Mouse (Mus musculus) heart, embryonic 10.5 days (tissue): ENCODE data around the gene Tcf7l2. TPM values are rescaled to one million over a fixed set of nuclear protein-coding genes. Genes with fewer than 3 reads are reported as not detected.

Experiments used
- DNase-seq: peaks from one replicate; pipeline ENCODE4 v3.0.0-alpha.2; 2017; ENCODE audit warnings: low spot score
- H3K27ac ChIP-seq: fragments of 300-500 bp; sonication (generic); 2 replicates; pipeline ENCODE4 v1.5.1; 2016; ENCODE audit warnings: mild to moderate bottlenecking
- H3K27me3 ChIP-seq: fragments of 300-500 bp; sonication (generic); 2 replicates; pipeline ENCODE4 v1.6.1; 2016; ENCODE audit warnings: mild to moderate bottlenecking; ENCODE audit not compliant: poor library complexity, insufficient read depth, severe bottlenecking
- H3K36me3 ChIP-seq: fragments of 300-500 bp; sonication (generic); 2 replicates; pipeline ENCODE4 v1.6.1; 2016; ENCODE audit warnings: mild to moderate bottlenecking, moderate library complexity
- H3K4me1 ChIP-seq: fragments of 300-500 bp; sonication (generic); 2 replicates; pipeline ENCODE4 v1.6.1; 2016; ENCODE audit warnings: mild to moderate bottlenecking
- H3K4me3 ChIP-seq: fragments of 300-500 bp; sonication (generic); 2 replicates; pipeline ENCODE4 v1.5.1; 2016; ENCODE audit warnings: mild to moderate bottlenecking, moderate library complexity
- H3K9me3 ChIP-seq: fragments of 300-500 bp; sonication (generic); 2 replicates; pipeline ENCODE4 v1.6.1; 2016; ENCODE audit warnings: mild to moderate bottlenecking, moderate library complexity
- WGBS: fragments of 180-500 bp; shearing (Covaris S2); methylation state at CpG from one replicate; pipeline ENCODE4 v1.1.7; 2016; 5-methylcytosine and 5-hydroxymethylcytosine counted together
- polyA plus RNA-seq: library from polyadenylated mRNA; unstranded; fragments of >200 nt; fragmentation: Nextera tagmentation; extraction: Ambion mirVana; gene quantifications from 2 replicates; pipeline ENCODE4 v1.2.1, GENCODE M21; 2016

Tcf7l2 gene
- polyA plus RNA-seq, 1 experiment from 2014 or later = 61.8 TPM

DNA sequence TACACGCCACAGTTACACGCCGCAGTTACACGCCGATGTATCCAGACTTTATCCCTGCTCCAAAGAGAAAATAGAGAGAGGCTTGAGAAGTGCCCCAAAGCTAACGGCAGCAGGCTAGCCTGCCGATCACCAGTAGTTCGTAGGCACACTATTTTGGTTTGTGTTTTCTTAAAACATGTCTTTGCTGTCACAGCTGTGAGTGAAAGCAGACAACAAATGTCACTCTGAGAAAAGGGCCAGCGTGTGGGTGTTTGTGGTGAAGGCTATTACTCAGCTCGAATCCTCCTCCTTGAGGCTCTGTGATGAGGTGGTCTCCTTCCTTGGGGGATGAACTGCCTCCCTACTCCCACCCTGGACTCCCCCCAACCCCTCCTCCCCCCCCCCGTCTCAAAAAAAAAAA, 26.6 kb downstream of the Tcf7l2 start:
- Histone ChIP-seq H3K36me3 (no peaks in the 10 kb centered on the region; the same call in 1 of the 2 replicates), H3K4me3 (peak overlapping the region; percentile 12; the same call in 1 of the 2 replicates), H3K27me3 (no peaks in the 10 kb centered on the region), H3K4me1 (peaks cover 62% of the 10 kb centered on the region), H3K9me3 (no peaks in the 10 kb centered on the region), H3K27ac (0 out of 2 replicates have a peak overlapping the region, but pooled peaks have one; percentile 52)
- DNase-seq = no peak
- 37% methylated on average over 11 of the region's 11 CpGs for WGBS

DNA sequence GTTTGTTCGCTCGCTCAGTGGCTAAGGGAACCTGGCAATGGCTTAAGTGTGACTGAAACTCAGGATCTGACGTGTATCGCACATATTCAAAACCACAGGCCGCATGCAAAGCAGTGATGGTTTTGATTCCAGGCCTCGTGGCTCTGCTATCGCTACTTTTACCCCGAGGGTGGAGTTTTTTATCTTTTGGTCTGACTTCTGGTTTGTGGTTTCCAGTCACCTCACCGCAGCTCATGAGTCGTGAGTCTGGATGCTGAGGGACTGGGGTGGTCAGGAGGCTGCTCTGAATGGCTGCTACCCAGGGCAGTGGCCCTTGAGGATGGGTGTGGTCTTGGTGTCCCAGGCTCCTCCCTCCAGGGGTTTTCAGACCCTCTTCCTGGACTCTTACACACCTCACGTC, 27.3 kb downstream of the Tcf7l2 start:
- Histone ChIP-seq H3K4me1 (peaks cover 60% of the 10 kb centered on the region), H3K4me3 (no peak overlapping the region), H3K27ac (peak overlapping the region; percentile 49; the same call in 1 of the 2 replicates), H3K27me3 (no peaks in the 10 kb centered on the region), H3K36me3 (no peaks in the 10 kb centered on the region), H3K9me3 (no peaks in the 10 kb centered on the region)
- WGBS = 41% methylated on average over 11 of the region's 11 CpGs
- DNase-seq = no peak

DNA sequence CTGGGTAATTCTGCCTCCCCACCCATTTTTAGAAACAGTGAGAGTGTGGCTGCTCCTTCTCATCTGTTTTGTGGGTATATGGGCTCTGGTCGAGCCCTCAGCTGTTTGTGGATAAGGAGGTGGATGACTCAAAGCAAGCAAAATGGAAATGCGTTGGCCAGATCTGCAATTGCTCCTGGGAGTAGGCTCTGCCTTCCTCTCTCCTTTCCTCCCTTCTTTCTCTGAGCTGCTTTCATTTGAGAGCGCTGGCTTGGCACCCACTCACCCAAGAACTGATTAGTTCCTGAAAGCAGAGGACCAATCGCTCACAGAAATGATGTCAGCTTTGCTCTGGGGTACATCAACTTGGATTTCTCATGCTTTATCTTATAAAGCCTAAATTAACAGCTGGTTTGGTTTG, 32.7 kb downstream of the Tcf7l2 start:
- Histone ChIP-seq H3K4me1 (peaks cover 53% of the 10 kb centered on the region), H3K9me3 (no peaks in the 10 kb centered on the region), H3K27ac (no peak overlapping the region), H3K36me3 (0 out of 2 replicates have a peak, but pooled peaks cover 3% of the 10 kb centered on the region), H3K4me3 (no peak overlapping the region), H3K27me3 (no peaks in the 10 kb centered on the region)
- WGBS = 53% methylated on average over 4 of the region's 4 CpGs
- no peak for DNase-seq

DNA sequence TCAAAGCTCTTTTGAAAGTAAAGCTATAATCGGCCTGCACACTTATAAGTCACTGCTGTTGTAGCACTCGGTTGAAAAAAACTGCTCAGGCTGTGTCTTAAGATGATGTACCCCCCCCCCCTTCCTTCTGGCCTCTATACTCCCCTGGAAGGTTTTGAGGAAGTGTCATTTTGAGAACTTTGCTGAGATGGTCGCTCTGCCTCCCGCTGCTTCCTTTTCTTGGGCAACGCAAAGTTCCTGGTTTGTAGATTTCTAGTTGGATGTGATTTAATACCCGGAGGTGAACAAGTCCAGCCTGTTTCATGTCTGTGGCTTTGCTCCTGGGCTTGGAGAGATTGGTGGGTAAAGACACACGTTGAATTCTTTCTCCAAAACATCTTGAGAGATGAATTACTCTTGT, 33.2 kb downstream of the Tcf7l2 start:
- Histone ChIP-seq H3K27ac (no peak overlapping the region), H3K27me3 (no peaks in the 10 kb centered on the region), H3K36me3 (0 out of 2 replicates have a peak, but pooled peaks cover 3% of the 10 kb centered on the region), H3K4me3 (no peak overlapping the region), H3K9me3 (no peaks in the 10 kb centered on the region), H3K4me1 (peaks cover 53% of the 10 kb centered on the region)
- no peak for DNase-seq
- 84% methylated on average over 7 of the region's 7 CpGs for WGBS

DNA sequence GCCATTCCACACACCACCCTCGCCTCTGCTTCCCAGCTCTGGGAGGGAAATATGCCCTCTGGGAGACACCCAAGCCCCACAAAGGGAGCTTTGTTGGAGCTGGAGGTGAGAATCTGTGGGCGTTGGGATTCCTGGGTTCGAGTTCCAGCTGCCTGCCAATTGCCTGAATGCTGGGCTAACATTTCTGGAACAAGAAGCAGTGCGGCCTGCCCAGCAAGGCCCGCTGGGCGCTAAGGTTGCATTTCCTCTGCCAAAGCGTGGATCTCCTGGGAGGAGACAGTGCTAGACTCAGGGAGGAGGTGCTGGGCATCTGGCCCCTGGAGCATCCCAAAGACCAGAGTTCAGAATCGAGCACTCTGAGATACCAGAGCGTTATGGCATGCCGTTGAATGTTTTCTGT, 38.3 kb downstream of the Tcf7l2 start:
- Histone ChIP-seq H3K27ac (0 out of 2 replicates have a peak overlapping the region, but pooled peaks have one; percentile 7), H3K4me3 (no peak overlapping the region), H3K9me3 (no peaks in the 10 kb centered on the region), H3K27me3 (no peaks in the 10 kb centered on the region), H3K36me3 (peaks cover 4% of the 10 kb centered on the region; the same call in 1 of the 2 replicates), H3K4me1 (peaks cover 66% of the 10 kb centered on the region)
- DNase-seq = no peak
- 74% methylated on average over 10 of the region's 10 CpGs for WGBS

DNA sequence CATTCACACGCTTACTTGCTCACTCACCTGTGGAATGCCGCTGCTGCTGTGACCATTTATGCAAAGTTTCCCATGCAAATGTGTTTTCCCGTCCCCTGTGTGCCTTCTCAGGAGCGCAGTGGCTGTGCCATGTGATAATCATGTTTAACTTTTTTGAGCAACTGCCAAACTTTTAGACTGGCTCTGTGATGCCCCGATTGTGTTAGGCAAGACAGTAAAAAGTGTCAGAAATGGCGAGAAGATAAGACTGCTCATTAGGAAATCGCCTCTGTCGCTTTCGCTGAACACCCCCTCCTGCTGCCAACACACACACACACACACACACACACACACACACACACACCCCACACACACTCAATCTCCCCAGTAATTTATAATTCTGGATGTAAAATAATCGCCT, 39.5 kb downstream of the Tcf7l2 start:
- peaks cover 73% of the 10 kb centered on the region for H3K4me1 ChIP-seq

DNA sequence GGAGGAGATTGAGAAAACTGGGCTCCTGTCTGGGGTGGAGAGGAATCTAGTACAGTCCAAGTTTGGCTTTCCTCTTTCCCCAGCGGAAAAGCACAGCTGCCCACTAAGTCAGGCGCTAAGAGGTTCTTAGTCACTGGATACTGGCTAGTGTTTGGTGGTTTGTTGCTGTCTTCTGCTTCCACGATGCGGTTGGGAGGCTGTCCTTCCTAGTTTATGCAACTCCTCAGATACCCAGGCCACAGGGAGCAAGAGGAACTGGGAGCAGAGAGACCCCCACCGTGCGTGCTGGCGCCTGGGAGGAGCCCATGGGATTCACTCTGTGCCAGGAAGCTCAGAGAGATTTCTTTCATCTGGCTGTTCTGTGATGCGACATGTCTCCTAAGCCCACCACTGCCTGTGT, 40.1 kb downstream of the Tcf7l2 start:
- 47% methylated on average over 8 of the region's 8 CpGs for WGBS
- DNase-seq = no peak
- H3K4me3 ChIP-seq = no peak overlapping the region
- H3K27me3 ChIP-seq = no peaks in the 10 kb centered on the region
- H3K27ac ChIP-seq = peak overlapping the region; percentile 25; the same call in 1 of the 2 replicates
- no peaks in the 10 kb centered on the region for H3K9me3 ChIP-seq
- peaks cover 8% of the 10 kb centered on the region; the same call in 1 of the 2 replicates for H3K36me3 ChIP-seq
- H3K4me1 ChIP-seq = peaks cover 73% of the 10 kb centered on the region

More for the DNA sequence above, 39.5 kb downstream of the Tcf7l2 start:
- Histone ChIP-seq H3K27ac (no peak overlapping the region), H3K27me3 (no peaks in the 10 kb centered on the region), H3K4me3 (no peak overlapping the region), H3K36me3 (peaks cover 7% of the 10 kb centered on the region; the same call in 1 of the 2 replicates), H3K9me3 (no peaks in the 10 kb centered on the region)
- WGBS = 74% methylated on average over 9 of the region's 10 CpGs
- DNase-seq = no peak

DNA sequence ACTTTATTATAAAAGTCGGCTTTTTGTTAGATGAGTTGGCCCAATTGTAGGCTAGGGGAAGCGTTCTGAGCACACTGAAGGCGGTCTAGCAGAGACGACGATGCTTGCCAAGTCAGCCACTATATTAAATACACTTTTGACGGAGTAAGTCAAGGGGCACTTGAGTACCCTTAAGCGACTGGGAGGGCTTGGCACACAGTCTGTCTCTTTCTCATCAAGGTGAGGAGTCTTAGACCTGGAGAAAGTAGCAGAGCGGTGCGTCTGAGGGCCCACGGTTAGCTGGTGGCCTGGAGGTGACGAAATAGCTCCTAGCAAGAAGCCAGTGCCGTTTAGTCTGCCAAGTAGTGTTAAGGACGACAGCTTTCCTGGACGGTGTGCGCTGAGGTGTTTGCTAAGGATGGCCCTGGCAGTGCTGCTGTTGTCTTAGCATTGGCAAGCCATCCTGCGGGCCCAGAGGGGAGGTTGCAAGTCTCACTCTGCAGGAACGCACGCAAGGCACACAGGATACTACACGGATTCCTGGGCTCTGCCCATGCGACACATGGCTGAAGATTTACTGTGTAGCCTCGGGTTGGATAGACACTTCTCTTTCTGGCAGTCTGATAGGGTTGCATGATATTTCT, 43.3 kb downstream of the Tcf7l2 start:
- H3K4me1 ChIP-seq = peaks cover 72% of the 10 kb centered on the region
- H3K27ac ChIP-seq = peak overlapping the region; percentile 42
- no peaks in the 10 kb centered on the region for H3K27me3 ChIP-seq
- no peaks in the 10 kb centered on the region for H3K9me3 ChIP-seq
- no peak overlapping the region for H3K4me3 ChIP-seq
- 85% methylated on average over 21 of the region's 21 CpGs for WGBS
- no peak for DNase-seq
- peaks cover 8% of the 10 kb centered on the region; the same call in 1 of the 2 replicates for H3K36me3 ChIP-seq

DNA sequence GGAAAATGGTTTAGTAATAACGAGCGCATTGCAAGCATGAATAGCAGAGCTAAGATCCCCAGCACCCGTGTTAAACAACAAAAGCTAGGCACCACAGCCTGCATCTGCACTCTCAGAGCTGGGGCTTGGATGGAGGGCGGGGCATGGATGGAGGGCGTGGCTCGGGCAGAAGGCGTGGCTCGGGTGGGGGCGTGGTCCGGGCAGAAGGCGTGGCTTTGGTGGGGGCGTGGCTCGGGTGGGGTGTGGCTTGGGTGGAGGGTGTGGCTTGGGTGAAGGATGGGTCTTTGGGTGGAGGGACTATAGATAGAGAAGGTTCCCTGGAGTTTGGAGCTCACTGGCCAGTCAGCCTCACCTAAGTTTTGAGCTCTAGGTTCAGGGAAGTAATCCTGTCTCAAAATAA, 45.8 kb downstream of the Tcf7l2 start:
- peaks cover 77% of the 10 kb centered on the region for H3K4me1 ChIP-seq
- 73% methylated on average over 13 of the region's 13 CpGs for WGBS
- H3K9me3 ChIP-seq = no peaks in the 10 kb centered on the region
- peaks cover 8% of the 10 kb centered on the region; the same call in 1 of the 2 replicates for H3K36me3 ChIP-seq
- no peak overlapping the region for H3K27ac ChIP-seq
- no peak overlapping the region for H3K4me3 ChIP-seq
- DNase-seq = peak; percentile 92
- no peaks in the 10 kb centered on the region for H3K27me3 ChIP-seq

DNA sequence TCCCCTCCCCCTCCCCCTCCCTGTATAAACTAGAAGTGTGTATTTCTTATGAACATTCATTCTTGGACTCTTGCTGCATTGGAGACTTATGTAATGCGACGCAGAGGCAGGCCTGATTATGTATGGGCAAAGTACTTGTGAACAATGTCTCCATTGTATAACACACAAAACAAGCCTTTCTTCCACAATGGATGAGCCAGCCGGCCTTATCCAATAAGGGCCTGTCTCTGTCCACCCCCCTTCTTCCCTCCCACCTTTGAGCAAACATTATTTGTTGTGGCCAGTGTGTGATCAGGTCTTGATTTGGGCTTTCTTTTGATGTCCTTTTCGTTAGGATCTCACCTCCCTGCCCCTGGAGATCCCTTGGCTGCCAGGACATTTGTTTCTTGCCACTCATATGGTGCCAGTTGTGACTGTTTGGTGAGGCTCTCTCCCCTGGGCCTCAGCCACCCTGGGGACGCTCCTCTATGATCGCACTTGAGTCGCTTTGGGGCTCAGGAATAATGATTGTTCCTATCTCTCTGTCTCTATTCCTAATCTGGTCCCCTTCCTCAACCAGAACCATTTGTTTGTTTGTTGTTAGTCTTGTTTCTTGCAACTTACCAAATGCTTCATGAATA, 46.8 kb downstream of the Tcf7l2 start:
- peaks cover 11% of the 10 kb centered on the region; the same call in 1 of the 2 replicates for H3K36me3 ChIP-seq
- DNase-seq = no peak
- H3K27ac ChIP-seq = 0 out of 2 replicates have a peak overlapping the region, but pooled peaks have one; percentile 1
- no peak overlapping the region for H3K4me3 ChIP-seq
- H3K4me1 ChIP-seq = peaks cover 74% of the 10 kb centered on the region
- 40% methylated on average over 7 of the region's 7 CpGs for WGBS
- H3K27me3 ChIP-seq = no peaks in the 10 kb centered on the region
- no peaks in the 10 kb centered on the region for H3K9me3 ChIP-seq

DNA sequence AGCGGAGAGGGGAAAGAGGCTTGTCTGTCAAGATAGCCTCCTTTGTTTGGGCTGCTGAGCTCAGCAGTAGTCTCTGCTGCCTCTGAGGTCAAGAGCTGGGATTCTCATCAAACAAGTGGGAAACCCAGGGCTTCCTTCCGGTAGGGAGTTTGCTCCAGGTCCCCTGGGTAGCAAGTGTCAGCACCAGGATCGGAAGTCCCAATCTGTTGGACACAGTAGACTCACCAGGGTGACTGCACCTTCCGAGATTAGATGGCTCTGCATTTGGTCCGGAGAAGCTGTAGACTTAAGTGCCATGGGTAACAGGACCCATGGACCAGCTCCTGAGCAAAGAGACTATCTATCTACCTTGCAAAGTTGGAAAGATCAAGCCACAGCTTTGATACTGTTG, 47.3 kb downstream of the Tcf7l2 start:
- DNase-seq = no peak
- Histone ChIP-seq H3K4me1 (peaks cover 69% of the 10 kb centered on the region), H3K9me3 (no peaks in the 10 kb centered on the region), H3K36me3 (peaks cover 11% of the 10 kb centered on the region; the same call in 1 of the 2 replicates), H3K27ac (peak overlapping the region; percentile 1; the same call in 1 of the 2 replicates), H3K4me3 (no peak overlapping the region), H3K27me3 (no peaks in the 10 kb centered on the region)
- WGBS = 36% methylated on average over 5 of the region's 5 CpGs

DNA sequence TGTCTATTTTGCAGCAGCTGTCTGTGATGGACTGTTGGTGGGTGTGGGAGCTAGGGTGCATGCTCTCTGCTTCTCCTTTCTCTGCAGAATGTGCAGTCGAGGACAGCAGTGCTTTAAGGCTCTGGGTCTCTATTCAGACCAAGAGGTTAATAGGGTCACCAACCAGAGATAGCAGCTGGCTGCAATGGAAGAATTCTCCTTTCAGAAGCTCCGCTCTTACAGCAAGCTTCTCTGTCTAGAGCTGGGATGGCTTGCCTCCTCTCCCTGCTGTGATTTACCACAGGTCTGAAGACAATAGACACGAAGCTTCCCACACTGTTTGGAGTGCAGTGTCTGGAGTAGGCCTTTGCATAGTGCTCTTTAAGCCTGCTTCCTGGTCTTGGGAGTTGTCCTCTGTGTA, 48.2 kb downstream of the Tcf7l2 start:
- H3K9me3 ChIP-seq = no peaks in the 10 kb centered on the region
- H3K4me1 ChIP-seq = peaks cover 66% of the 10 kb centered on the region
- H3K36me3 ChIP-seq = peaks cover 14% of the 10 kb centered on the region; the same call in 1 of the 2 replicates
- H3K27ac ChIP-seq = no peak overlapping the region
- no peaks in the 10 kb centered on the region for H3K27me3 ChIP-seq
- no peak overlapping the region for H3K4me3 ChIP-seq
- no peak for DNase-seq
- 20% methylated on average over 3 of the region's 3 CpGs for WGBS

DNA sequence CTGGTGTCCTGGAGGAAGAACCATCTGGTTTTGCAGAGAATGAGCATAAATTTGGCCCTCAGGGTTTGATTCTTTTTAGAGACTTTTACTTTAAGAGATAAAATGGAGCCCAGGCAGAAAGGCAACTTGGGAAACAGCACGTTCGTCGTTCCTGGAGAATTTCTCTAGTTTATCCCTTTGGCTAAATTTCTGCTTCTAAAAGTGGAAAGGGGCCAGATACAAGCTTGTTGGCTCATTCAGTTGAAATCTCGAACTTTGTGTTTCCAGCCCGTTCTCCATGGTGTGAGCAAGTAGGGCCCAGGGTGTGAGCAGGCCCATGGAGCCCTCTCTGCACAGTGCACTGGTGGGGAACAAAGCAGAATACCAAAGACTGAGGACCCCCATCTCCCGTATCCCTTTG, 49.7 kb downstream of the Tcf7l2 start:
- Histone ChIP-seq H3K9me3 (no peaks in the 10 kb centered on the region), H3K4me3 (no peak overlapping the region), H3K36me3 (peaks cover 7% of the 10 kb centered on the region; the same call in 1 of the 2 replicates), H3K27ac (peak overlapping the region; percentile 42; the same call in 1 of the 2 replicates), H3K4me1 (peaks cover 72% of the 10 kb centered on the region), H3K27me3 (no peaks in the 10 kb centered on the region)
- DNase-seq = no peak
- 78% methylated on average over 6 of the region's 6 CpGs for WGBS
